Mouse (Mus musculus): ENCODE results near the gene Igsf21. TPM values are rescaled to one million over a fixed set of nuclear protein-coding genes. Genes with fewer than 3 reads are reported as not detected.

The Igsf21 gene
- polyA plus RNA-seq, 1 experiment from 2014 or later, result 1.00 TPM

GRCm38 (mm10) chr4:140037784-140038387 is 208.7 kb downstream of the Igsf21 start:
- Histone ChIP-seq H3K36me3 (no peaks in the 10 kb centered on the region), H3K4me3 (no peak overlapping the region), H3K9me3 (peaks cover 9% of the 10 kb centered on the region), H3K27me3 (peaks cover 59% of the 10 kb centered on the region), H3K9ac (no peak overlapping the region), H3K4me1 (peaks cover 27% of the 10 kb centered on the region), H3K27ac (no peak overlapping the region), H3K4me2 (peak overlapping the region; percentile 43)
- 2% methylated on average over 13 of the region's 13 CpGs for WGBS
- no peak for ATAC-seq (ENCODE audit: insufficient number of reproducible peaks, insufficient read depth, low FRiP score, low TSS enrichment, low read depth)

- ATAC-seq (ENCODE audit: insufficient number of reproducible peaks, insufficient read depth, low FRiP score, low TSS enrichment, low read depth), result no peak
- Histone ChIP-seq H3K27me3 (peaks cover 59% of the 10 kb centered on the region), H3K9me3 (peaks cover under 1% of the 10 kb centered on the region), H3K4me3 (no peak overlapping the region), H3K9ac (no peak overlapping the region), H3K27ac (no peak overlapping the region), H3K4me2 (no peak overlapping the region), H3K4me1 (peaks cover 32% of the 10 kb centered on the region), H3K36me3 (no peaks in the 10 kb centered on the region)
- WGBS, result 68% methylated on average over 15 of the region's 15 CpGs
These were observed 211.4 kb downstream of the Igsf21 start for GRCm38 (mm10) chr4:140035232-140035631.

GRCm38 (mm10) chr4:140033394-140033793 is 213.2 kb downstream of the Igsf21 start:
- WGBS, result 37% methylated on average over 7 of the region's 7 CpGs
- peaks cover 30% of the 10 kb centered on the region for H3K4me1 ChIP-seq

GRCm38 (mm10) chr4:140030415-140030814 is 216.2 kb downstream of the Igsf21 start:
- no peak overlapping the region for H3K4me3 ChIP-seq
- peaks cover 17% of the 10 kb centered on the region for H3K4me1 ChIP-seq
- WGBS, result 26% methylated on average over 4 of the region's 6 CpGs
- H3K27me3 ChIP-seq, result peaks cover 14% of the 10 kb centered on the region
- no peaks in the 10 kb centered on the region for H3K36me3 ChIP-seq
- ATAC-seq (ENCODE audit: insufficient number of reproducible peaks, insufficient read depth, low FRiP score, low TSS enrichment, low read depth), result no peak
- no peak overlapping the region for H3K4me2 ChIP-seq
- no peak overlapping the region for H3K9ac ChIP-seq
- no peak overlapping the region for H3K27ac ChIP-seq
- H3K9me3 ChIP-seq, result peaks cover 5% of the 10 kb centered on the region; the same call in 1 of the 2 replicates

More at GRCm38 (mm10) chr4:140033394-140033793, 213.2 kb downstream of the Igsf21 start:
- Histone ChIP-seq H3K4me3 (no peak overlapping the region), H3K36me3 (no peaks in the 10 kb centered on the region), H3K27me3 (peaks cover 41% of the 10 kb centered on the region), H3K27ac (no peak overlapping the region), H3K9ac (no peak overlapping the region), H3K9me3 (no peaks in the 10 kb centered on the region), H3K4me2 (no peak overlapping the region)
- no peak for ATAC-seq (ENCODE audit: insufficient number of reproducible peaks, insufficient read depth, low FRiP score, low TSS enrichment, low read depth)

- Histone ChIP-seq H3K9ac (0 out of 2 replicates have a peak overlapping the region, but pooled peaks have one; percentile 4), H3K4me1 (peaks cover 17% of the 10 kb centered on the region), H3K36me3 (no peaks in the 10 kb centered on the region), H3K4me2 (no peak overlapping the region), H3K4me3 (no peak overlapping the region), H3K9me3 (peaks cover 5% of the 10 kb centered on the region; the same call in 1 of the 2 replicates), H3K27me3 (peaks cover 11% of the 10 kb centered on the region), H3K27ac (0 out of 2 replicates have a peak overlapping the region, but pooled peaks have one; percentile 1)
- WGBS, result 32% methylated on average over 5 of the region's 5 CpGs
- no peak for ATAC-seq (ENCODE audit: insufficient number of reproducible peaks, insufficient read depth, low FRiP score, low TSS enrichment, low read depth)
These were observed 216.6 kb downstream of the Igsf21 start for GRCm38 (mm10) chr4:140030040-140030386.

- Histone ChIP-seq H3K9me3 (peaks cover 5% of the 10 kb centered on the region; the same call in 1 of the 2 replicates), H3K4me2 (no peak overlapping the region), H3K4me3 (no peak overlapping the region), H3K36me3 (no peaks in the 10 kb centered on the region), H3K27me3 (peaks cover 6% of the 10 kb centered on the region), H3K27ac (0 out of 2 replicates have a peak overlapping the region, but pooled peaks have one; percentile 1), H3K9ac (0 out of 2 replicates have a peak overlapping the region, but pooled peaks have one; percentile 4), H3K4me1 (peaks cover 17% of the 10 kb centered on the region)
- 39% methylated on average over 9 of the region's 9 CpGs for whole genome bisulfite sequencing
- ATAC-seq (ENCODE audit: insufficient number of reproducible peaks, insufficient read depth, low FRiP score, low TSS enrichment, low read depth), result no peak
These were observed 217.1 kb downstream of the Igsf21 start for GRCm38 (mm10) chr4:140029324-140030039.

GRCm38 (mm10) chr4:140023833-140024232 is 222.8 kb downstream of the Igsf21 start:
- Histone ChIP-seq H3K9ac (no peak overlapping the region), H3K4me2 (no peak overlapping the region), H3K4me1 (no peaks in the 10 kb centered on the region), H3K4me3 (no peak overlapping the region), H3K9me3 (peaks cover 5% of the 10 kb centered on the region; the same call in 1 of the 2 replicates), H3K27me3 (0 out of 2 replicates have a peak, but pooled peaks cover 3% of the 10 kb centered on the region), H3K27ac (no peak overlapping the region), H3K36me3 (no peaks in the 10 kb centered on the region)
- ATAC-seq (ENCODE audit: insufficient number of reproducible peaks, insufficient read depth, low FRiP score, low TSS enrichment, low read depth), result no peak
- 64% methylated on average over 6 of the region's 6 CpGs for WGBS

GRCm38 (mm10) chr4:140015916-140016315 is 230.7 kb downstream of the Igsf21 start:
- Histone ChIP-seq H3K4me2 (no peak overlapping the region), H3K9me3 (no peaks in the 10 kb centered on the region), H3K36me3 (no peaks in the 10 kb centered on the region), H3K4me3 (no peak overlapping the region), H3K27me3 (peaks cover 34% of the 10 kb centered on the region), H3K4me1 (peaks cover 9% of the 10 kb centered on the region), H3K9ac (no peak overlapping the region), H3K27ac (no peak overlapping the region)
- no peak for ATAC-seq (ENCODE audit: insufficient number of reproducible peaks, insufficient read depth, low FRiP score, low TSS enrichment, low read depth)
- WGBS, result 18% methylated on average over 7 of the region's 7 CpGs

GRCm38 (mm10) chr4:140010728-140011470 is 235.7 kb downstream of the Igsf21 start:
- H3K36me3 ChIP-seq, result no peaks in the 10 kb centered on the region
- no peak overlapping the region for H3K4me3 ChIP-seq
- peaks cover 4% of the 10 kb centered on the region for H3K4me1 ChIP-seq
- H3K27ac ChIP-seq, result no peak overlapping the region
- peaks cover 56% of the 10 kb centered on the region for H3K27me3 ChIP-seq
- no peak overlapping the region for H3K9ac ChIP-seq
- H3K9me3 ChIP-seq, result no peaks in the 10 kb centered on the region
- WGBS, result 72% methylated on average over 11 of the region's 11 CpGs
- no peak for ATAC-seq (ENCODE audit: insufficient number of reproducible peaks, insufficient read depth, low FRiP score, low TSS enrichment, low read depth)
- H3K4me2 ChIP-seq, result no peak overlapping the region

- Histone ChIP-seq H3K27ac (no peak overlapping the region), H3K4me1 (peaks cover 12% of the 10 kb centered on the region), H3K9ac (no peak overlapping the region), H3K27me3 (peaks cover 73% of the 10 kb centered on the region), H3K4me2 (peak overlapping the region; percentile 50), H3K9me3 (no peaks in the 10 kb centered on the region), H3K36me3 (no peaks in the 10 kb centered on the region), H3K4me3 (0 out of 2 replicates have a peak overlapping the region, but pooled peaks have one; percentile 20)
- no peak for ATAC-seq (ENCODE audit: insufficient number of reproducible peaks, insufficient read depth, low FRiP score, low TSS enrichment, low read depth)
- WGBS, result 15% methylated on average over 5 of the region's 5 CpGs
These were observed 241.7 kb downstream of the Igsf21 start for GRCm38 (mm10) chr4:140004932-140005331.

- Histone ChIP-seq H3K4me3 (peak overlapping the region; percentile 20; the same call in 1 of the 2 replicates), H3K4me2 (peak overlapping the region; percentile 50)
- no peak for ATAC-seq (ENCODE audit: insufficient number of reproducible peaks, insufficient read depth, low FRiP score, low TSS enrichment, low read depth)
These were observed 242.4 kb downstream of the Igsf21 start for GRCm38 (mm10) chr4:140004170-140004569.

More at GRCm38 (mm10) chr4:140004170-140004569, 242.4 kb downstream of the Igsf21 start:
- H3K4me1 ChIP-seq, result peaks cover 12% of the 10 kb centered on the region
- no peak overlapping the region for H3K27ac ChIP-seq
- no peaks in the 10 kb centered on the region for H3K36me3 ChIP-seq
- peaks cover 70% of the 10 kb centered on the region for H3K27me3 ChIP-seq
- H3K9ac ChIP-seq, result no peak overlapping the region
- 10% methylated on average over 12 of the region's 12 CpGs for WGBS
- no peaks in the 10 kb centered on the region for H3K9me3 ChIP-seq

Data from embryonic facial prominence, embryonic 13.5 days (tissue).